25 mouse cellular contexts compared by ENCODE assay signal in genomic region chr8:113556994-113557393, GRCm38 (mm10).
DNase-seq lines count a peak whose midpoint lies in the region; ATAC-seq and TF ChIP-seq lines count a peak whose summit lies in the region.
"Had no signal": no experiment of that assay in that cellular context is flagged by ENCODE, and none has a peak within 500 bp of the region (broad histone marks: within the 10 kb centered on the region; RNA-seq: fewer than 3 reads in every experiment).

No protein-coding gene starts in this region.

- ATAC-seq in hindbrain, postnatal 0 days = no peak
- no peak for ATAC-seq in hindbrain, embryonic 16.5 days
- no peak for ATAC-seq in midbrain, postnatal 0 days (ENCODE audit: low FRiP score)
- ATAC-seq in midbrain, embryonic 13.5 days = no peak
- ATAC-seq: forebrain, embryonic 15.5 days; inflammation-experienced regulatory T-cells, adult 6 months; Patski had no signal

- no peak for TF ChIP-seq POLR2A in brain, embryonic 14.5 days (IDR thresholded peaks at IDR 0.05; ENCODE audit: borderline replicate concordance, extremely low read depth, insufficient read depth, insufficient read length, poor library complexity, severe bottlenecking)

- H3K9ac ChIP-seq in hindbrain, postnatal 0 days (replicated peaks; ENCODE audit: low read length) = no peak overlapping the region
- no peak overlapping the region for H3K9ac ChIP-seq in hindbrain, embryonic 16.5 days (ENCODE audit: low read depth, low read length)
- H3K9ac ChIP-seq in midbrain, postnatal 0 days (replicated peaks; ENCODE audit: low read length, poor library complexity, severe bottlenecking) = no peak overlapping the region
- no peak overlapping the region for H3K9ac ChIP-seq in midbrain, embryonic 13.5 days (replicated peaks)
- H3K9ac ChIP-seq: embryonic facial prominence, embryonic 12.5 days; embryonic facial prominence, embryonic 15.5 days; forebrain, embryonic 15.5 days; hindbrain, embryonic 12.5 days; hindbrain, embryonic 15.5 days had no signal

- H3K9me3 ChIP-seq in hindbrain, postnatal 0 days (ENCODE audit: low read length) = no peaks in the 10 kb centered on the region
- H3K9me3 ChIP-seq in hindbrain, embryonic 16.5 days (ENCODE audit: control insufficient read depth, low read length) = no peaks in the 10 kb centered on the region
- H3K9me3 ChIP-seq in midbrain, postnatal 0 days (ENCODE audit: low read length) = no peaks in the 10 kb centered on the region
- no peaks in the 10 kb centered on the region for H3K9me3 ChIP-seq in midbrain, embryonic 13.5 days
- H3K9me3 ChIP-seq: embryonic facial prominence, embryonic 12.5 days; embryonic facial prominence, embryonic 15.5 days; forebrain, embryonic 15.5 days; hindbrain, embryonic 12.5 days; hindbrain, embryonic 15.5 days had no signal

- H3K4me3 ChIP-seq in hindbrain, postnatal 0 days (ENCODE audit: low read length) = no peak overlapping the region
- no peak overlapping the region for H3K4me3 ChIP-seq in hindbrain, embryonic 16.5 days (ENCODE audit: low read length)
- no peak overlapping the region for H3K4me3 ChIP-seq in midbrain, postnatal 0 days (ENCODE audit: low read depth, low read length)
- H3K4me3 ChIP-seq in midbrain, embryonic 13.5 days (replicated peaks) = no peak overlapping the region
- H3K4me3 ChIP-seq: embryonic facial prominence, embryonic 12.5 days; embryonic facial prominence, embryonic 15.5 days; forebrain, embryonic 15.5 days; hindbrain, embryonic 12.5 days; hindbrain, embryonic 15.5 days had no signal

- H3K27ac ChIP-seq in hindbrain, postnatal 0 days = no peak overlapping the region
- no peak overlapping the region for H3K27ac ChIP-seq in hindbrain, embryonic 16.5 days (ENCODE audit: low read depth, low read length)
- H3K27ac ChIP-seq in midbrain, postnatal 0 days (ENCODE audit: low read depth, low read length) = no peak overlapping the region
- no peak overlapping the region for H3K27ac ChIP-seq in midbrain, embryonic 13.5 days
- H3K27ac ChIP-seq: embryonic facial prominence, embryonic 12.5 days; embryonic facial prominence, embryonic 15.5 days; forebrain, embryonic 15.5 days; hindbrain, embryonic 12.5 days; hindbrain, embryonic 15.5 days had no signal

- no peak for DNase-seq in hindbrain, postnatal 0 days (ENCODE audit: low spot score)
- peak; percentile 19 for DNase-seq in midbrain, postnatal 0 days (ENCODE audit: low spot score)
- DNase-seq in brain, embryonic 14.5 days (ENCODE audit: low read depth) = peak; percentile 39
- no peak for DNase-seq in kidney, adult 18-20 months
- DNase-seq: adrenal gland, postnatal 10 days; adrenal gland, postnatal 36 days; B cell, adult 2 months; cerebellum, adult 11 months; cerebellum, adult 2 months; cerebellum, adult 9-11 months; cerebellum, postnatal 25 days; gastrocnemius, postnatal 10 days; heart, adult 11 months had no signal

- TF ChIP-seq CTCF in hindbrain, postnatal 0 days (IDR thresholded peaks at IDR 0.05; ENCODE audit: low read depth) = peak; percentile 23; the same call in 1 of the 2 replicates
- peak; percentile 51 for TF ChIP-seq CTCF in midbrain, postnatal 0 days (IDR thresholded peaks at IDR 0.05)
- no peak for TF ChIP-seq CTCF in brain, embryonic 14.5 days (IDR thresholded peaks at IDR 0.05; ENCODE audit: borderline replicate concordance, extremely low read depth, insufficient read depth, insufficient read length)

- H3K4me2 ChIP-seq in hindbrain, postnatal 0 days (ENCODE audit: low read depth, low read length) = no peak overlapping the region
- H3K4me2 ChIP-seq in hindbrain, embryonic 16.5 days (ENCODE audit: low read length) = no peak overlapping the region
- no peak overlapping the region for H3K4me2 ChIP-seq in midbrain, postnatal 0 days (ENCODE audit: low read depth, low read length, poor library complexity, severe bottlenecking)
- no peak overlapping the region for H3K4me2 ChIP-seq in midbrain, embryonic 13.5 days (replicated peaks)
- H3K4me2 ChIP-seq: embryonic facial prominence, embryonic 12.5 days; embryonic facial prominence, embryonic 15.5 days; forebrain, embryonic 15.5 days; heart, embryonic 11.5 days; hindbrain, embryonic 12.5 days; hindbrain, embryonic 15.5 days had no signal

- H3K36me3 ChIP-seq in hindbrain, postnatal 0 days (ENCODE audit: insufficient read depth, low read length) = no peaks in the 10 kb centered on the region
- no peaks in the 10 kb centered on the region for H3K36me3 ChIP-seq in hindbrain, embryonic 16.5 days (ENCODE audit: control insufficient read depth, insufficient read depth, low read length)
- H3K36me3 ChIP-seq in midbrain, postnatal 0 days (ENCODE audit: insufficient read depth, low read length) = no peaks in the 10 kb centered on the region
- no peaks in the 10 kb centered on the region for H3K36me3 ChIP-seq in midbrain, embryonic 13.5 days
- H3K36me3 ChIP-seq: embryonic facial prominence, embryonic 12.5 days; embryonic facial prominence, embryonic 15.5 days; forebrain, embryonic 15.5 days; G1E; hindbrain, embryonic 12.5 days; hindbrain, embryonic 15.5 days had no signal

- H3K4me1 ChIP-seq in hindbrain, postnatal 0 days (ENCODE audit: insufficient read depth, low read length) = no peaks in the 10 kb centered on the region
- H3K4me1 ChIP-seq in hindbrain, embryonic 16.5 days (ENCODE audit: control insufficient read depth, insufficient read depth, low read depth, low read length) = peaks cover 3% of the 10 kb centered on the region
- peaks cover 3% of the 10 kb centered on the region; the same call in 1 of the 2 replicates for H3K4me1 ChIP-seq in midbrain, postnatal 0 days (ENCODE audit: insufficient read depth, low read length)
- peaks cover 15% of the 10 kb centered on the region for H3K4me1 ChIP-seq in midbrain, embryonic 13.5 days (replicated peaks)
- H3K4me1 ChIP-seq: embryonic facial prominence, embryonic 12.5 days; embryonic facial prominence, embryonic 15.5 days had no signal

- no peaks in the 10 kb centered on the region for H3K27me3 ChIP-seq in hindbrain, postnatal 0 days (ENCODE audit: insufficient read depth, low read length)
- H3K27me3 ChIP-seq in hindbrain, embryonic 16.5 days (replicated peaks; ENCODE audit: control insufficient read depth, insufficient read depth, low read length) = no peaks in the 10 kb centered on the region
- no peaks in the 10 kb centered on the region for H3K27me3 ChIP-seq in midbrain, postnatal 0 days (ENCODE audit: insufficient read depth, low read length)
- H3K27me3 ChIP-seq in midbrain, embryonic 13.5 days = 0 out of 2 replicates have a peak, but pooled peaks cover 4% of the 10 kb centered on the region
- H3K27me3 ChIP-seq: CH12.LX; embryonic facial prominence, embryonic 12.5 days; embryonic facial prominence, embryonic 15.5 days; forebrain, embryonic 15.5 days; hindbrain, embryonic 12.5 days; hindbrain, embryonic 15.5 days had no signal

- WGBS in hindbrain, postnatal 0 days = 79% methylated on average over 5 of the region's 5 CpGs
- 69% methylated on average over 5 of the region's 5 CpGs for WGBS in hindbrain, embryonic 16.5 days
- 46% methylated on average over 5 of the region's 5 CpGs for WGBS in midbrain, postnatal 0 days
- 72% methylated on average over 5 of the region's 5 CpGs for WGBS in midbrain, embryonic 13.5 days

Comparison
In these comparisons a context has a peak if more than half of its experiments do, and no peak if none do; other contexts are left out.
1. DNase-seq: peak in midbrain, postnatal 0 days (single experiment) and brain, embryonic 14.5 days (single experiment); none in hindbrain, postnatal 0 days (single experiment) and kidney, adult 18-20 months (single experiment).